Mouse (Mus musculus) ES-Bruce4 (cell line): ENCODE results near the gene S1pr1.

Source experiments
- CTCF ChIP-seq: IDR thresholded peaks from one replicate; pipeline ENCODE4 v1.8.1; 2011; ENCODE audit warnings: low read depth, low read length
- POLR2A ChIP-seq: IDR thresholded peaks from one replicate; pipeline ENCODE4 v1.8.1; 2011; ENCODE audit warnings: low read length; ENCODE audit not compliant: insufficient read depth

- TF ChIP-seq POLR2A (no peak), CTCF (no peak)
Observed at GRCm38 (mm10) chr3:115692857-115693256, 22.0 kb downstream of the S1pr1 start.
